Mouse (Mus musculus): ENCODE measurements around the gene Adamts17. TPM values are rescaled to one million over a fixed set of nuclear protein-coding genes. Genes with fewer than 3 reads are reported as not detected.

Adamts17 gene
- polyA plus RNA-seq, 1 experiment from 2014 or later: 3.7 TPM

DNA sequence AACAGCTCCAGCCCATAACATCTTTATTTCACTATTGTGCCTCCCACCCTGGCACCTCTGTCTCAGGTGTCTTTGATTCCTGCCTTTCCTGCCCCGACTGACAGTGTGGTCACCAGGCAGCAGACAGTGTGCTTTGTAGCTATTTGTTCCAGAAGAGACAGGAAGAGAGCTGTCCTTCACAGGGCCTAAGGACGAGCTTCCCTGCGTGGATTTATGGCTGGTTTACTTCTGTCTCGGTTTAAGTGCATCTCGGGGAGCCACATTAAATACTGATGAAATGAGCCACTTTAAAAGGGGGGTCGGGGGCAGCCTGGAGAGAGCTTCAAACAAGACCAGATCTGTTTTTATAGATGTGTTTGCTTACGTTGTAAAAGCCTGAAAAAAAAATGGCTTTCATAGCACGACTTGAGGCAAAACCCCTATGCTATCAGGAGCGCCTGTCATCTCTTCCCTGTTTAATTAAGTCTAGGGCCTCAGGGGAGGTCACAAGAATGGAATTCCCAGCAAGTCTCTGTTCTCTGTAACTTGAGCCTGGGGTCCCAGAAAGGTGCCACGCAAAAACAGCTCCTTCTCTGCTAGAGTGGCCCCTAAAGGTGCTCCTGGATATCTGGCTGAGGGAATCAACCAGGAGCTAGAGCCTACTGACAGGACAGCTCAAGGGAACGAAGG lies 302.9 kb downstream of the Adamts17 start:
- no peak overlapping the region for H3K27ac ChIP-seq (ENCODE audit: poor library complexity, severe bottlenecking)
- no peaks in the 10 kb centered on the region for H3K36me3 ChIP-seq
- H3K9ac ChIP-seq: peak overlapping the region; percentile 9; the same call in 1 of the 2 replicates
- no peaks in the 10 kb centered on the region for H3K9me3 ChIP-seq (replicated peaks)
- 13% methylated on average over 11 of the region's 11 CpGs for WGBS
- ATAC-seq (ENCODE audit: insufficient number of reproducible peaks, low FRiP score): no peak
- H3K27me3 ChIP-seq (replicated peaks): 0 out of 2 replicates have a peak, but pooled peaks cover 8% of the 10 kb centered on the region
- no peak overlapping the region for H3K4me3 ChIP-seq
- H3K4me1 ChIP-seq (replicated peaks): peaks cover 28% of the 10 kb centered on the region
- no peak overlapping the region for H3K4me2 ChIP-seq

DNA sequence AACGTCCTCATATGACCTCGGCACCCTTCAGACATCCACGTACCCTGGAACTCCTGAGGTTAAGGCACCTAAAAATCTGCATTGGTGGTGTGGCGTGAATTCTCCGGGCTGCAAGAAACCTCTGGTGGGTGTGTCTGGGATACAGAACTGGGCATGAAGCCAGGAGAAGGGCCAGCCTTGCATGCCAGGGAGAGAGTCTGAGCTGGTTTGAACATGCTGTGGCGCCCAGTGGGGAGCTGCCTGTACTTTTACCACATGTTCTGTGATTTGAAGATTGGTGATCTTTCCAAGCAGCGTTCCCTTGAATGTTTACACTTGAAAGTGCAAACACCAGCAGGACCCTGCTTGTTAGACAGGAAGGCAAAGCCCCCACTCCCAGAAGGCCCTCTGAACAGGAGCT lies 306.2 kb downstream of the Adamts17 start:
- H3K4me3 ChIP-seq: no peak overlapping the region
- H3K27me3 ChIP-seq (replicated peaks): 0 out of 2 replicates have a peak, but pooled peaks cover 2% of the 10 kb centered on the region
- 58% methylated on average over 7 of the region's 7 CpGs for WGBS
- peaks cover 28% of the 10 kb centered on the region for H3K4me1 ChIP-seq (replicated peaks)
- H3K36me3 ChIP-seq: 0 out of 2 replicates have a peak, but pooled peaks cover under 1% of the 10 kb centered on the region
- no peak overlapping the region for H3K4me2 ChIP-seq
- H3K9me3 ChIP-seq (replicated peaks): no peaks in the 10 kb centered on the region
- H3K27ac ChIP-seq (ENCODE audit: poor library complexity, severe bottlenecking): no peak overlapping the region
- ATAC-seq (ENCODE audit: insufficient number of reproducible peaks, low FRiP score): no peak; the same call in 1 of the 2 replicates
- H3K9ac ChIP-seq: no peak overlapping the region

DNA sequence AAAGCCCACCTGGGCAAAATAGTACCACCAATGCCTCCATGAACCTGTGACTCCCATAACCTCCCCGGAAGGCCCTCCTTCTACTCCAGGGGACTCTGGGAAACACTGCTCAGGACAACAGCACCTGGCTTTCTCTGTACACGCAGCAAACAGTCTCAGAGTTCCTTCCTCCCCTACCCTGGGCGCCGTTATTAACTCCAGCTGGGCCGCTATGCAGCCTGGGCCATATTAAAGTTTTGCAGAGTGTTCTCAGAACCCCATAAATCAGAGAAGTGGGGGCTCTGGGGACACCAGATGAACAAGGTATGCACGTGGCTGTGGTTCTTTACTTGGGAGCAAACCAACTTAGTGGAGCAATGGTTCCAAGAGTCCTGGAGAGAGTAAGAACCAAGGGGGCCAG lies 306.6 kb downstream of the Adamts17 start:
- no peak overlapping the region for H3K9ac ChIP-seq
- 0 out of 2 replicates have a peak, but pooled peaks cover 2% of the 10 kb centered on the region for H3K27me3 ChIP-seq (replicated peaks)
- no peak overlapping the region for H3K27ac ChIP-seq (ENCODE audit: poor library complexity, severe bottlenecking)
- no peaks in the 10 kb centered on the region for H3K9me3 ChIP-seq (replicated peaks)
- 0 out of 2 replicates have a peak, but pooled peaks cover 5% of the 10 kb centered on the region for H3K36me3 ChIP-seq
- H3K4me3 ChIP-seq: no peak overlapping the region
- peaks cover 24% of the 10 kb centered on the region for H3K4me1 ChIP-seq (replicated peaks)
- no peak overlapping the region for H3K4me2 ChIP-seq
- ATAC-seq (ENCODE audit: insufficient number of reproducible peaks, low FRiP score): no peak
- 84% methylated on average over 6 of the region's 6 CpGs for WGBS

DNA sequence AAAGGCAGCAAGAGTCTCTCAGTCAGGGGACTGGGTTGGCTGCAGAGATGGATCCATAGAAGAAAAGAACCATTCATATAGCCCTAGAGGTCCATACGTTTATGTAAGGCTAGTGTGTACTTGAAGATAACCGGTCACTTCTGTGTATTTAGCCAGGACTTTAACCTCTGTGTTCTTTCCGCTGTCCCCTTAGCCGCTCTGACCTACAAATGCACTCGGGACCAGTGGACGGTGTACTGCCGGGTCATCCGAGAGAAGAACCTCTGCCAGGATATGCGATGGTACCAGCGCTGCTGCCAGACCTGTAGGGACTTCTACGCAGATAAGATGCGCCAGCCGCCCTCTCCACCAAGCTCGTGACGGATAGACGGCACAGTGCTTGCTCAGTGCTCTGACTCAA lies 310.2 kb downstream of the Adamts17 start:
- H3K4me3 ChIP-seq: no peak overlapping the region
- WGBS: 86% methylated on average over 16 of the region's 16 CpGs
- peaks cover 8% of the 10 kb centered on the region for H3K4me1 ChIP-seq (replicated peaks)
- H3K9ac ChIP-seq: no peak overlapping the region
- H3K9me3 ChIP-seq (replicated peaks): 0 out of 2 replicates have a peak, but pooled peaks cover 3% of the 10 kb centered on the region
- H3K27me3 ChIP-seq (replicated peaks): no peaks in the 10 kb centered on the region
- H3K4me2 ChIP-seq: no peak overlapping the region
- H3K27ac ChIP-seq (ENCODE audit: poor library complexity, severe bottlenecking): no peak overlapping the region
- ATAC-seq (ENCODE audit: insufficient number of reproducible peaks, low FRiP score): no peak
- H3K36me3 ChIP-seq: 0 out of 2 replicates have a peak, but pooled peaks cover 7% of the 10 kb centered on the region

DNA sequence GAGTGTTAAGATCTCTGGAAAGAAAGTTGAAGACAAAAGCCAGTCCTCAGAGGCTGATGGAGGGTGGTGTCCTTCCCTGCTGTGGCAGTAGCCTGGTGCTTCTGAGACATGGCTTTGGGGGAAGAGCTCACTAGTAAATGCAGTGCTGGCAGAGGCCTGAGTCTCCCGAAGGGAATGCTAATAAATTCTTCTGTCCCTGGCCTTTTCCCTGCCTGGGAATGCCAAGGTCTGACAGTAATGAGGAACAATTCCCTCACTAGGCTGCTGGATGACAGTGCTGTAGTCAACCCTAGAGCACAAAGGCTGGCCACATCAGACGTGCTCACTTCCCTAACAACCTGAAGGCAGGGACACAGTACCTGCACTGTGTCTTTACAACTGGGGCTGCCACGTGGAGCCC lies 313.1 kb downstream of the Adamts17 start:
- 60% methylated on average over 3 of the region's 3 CpGs for WGBS
- Histone ChIP-seq H3K4me2 (no peak overlapping the region), H3K36me3 (0 out of 2 replicates have a peak, but pooled peaks cover 7% of the 10 kb centered on the region), H3K9ac (no peak overlapping the region), H3K27ac (ENCODE audit: poor library complexity, severe bottlenecking) (no peak overlapping the region), H3K4me3 (no peak overlapping the region), H3K27me3 (replicated peaks) (no peaks in the 10 kb centered on the region), H3K9me3 (replicated peaks) (0 out of 2 replicates have a peak, but pooled peaks cover 3% of the 10 kb centered on the region), H3K4me1 (replicated peaks) (no peaks in the 10 kb centered on the region)
- no peak for ATAC-seq (ENCODE audit: insufficient number of reproducible peaks, low FRiP score)

DNA sequence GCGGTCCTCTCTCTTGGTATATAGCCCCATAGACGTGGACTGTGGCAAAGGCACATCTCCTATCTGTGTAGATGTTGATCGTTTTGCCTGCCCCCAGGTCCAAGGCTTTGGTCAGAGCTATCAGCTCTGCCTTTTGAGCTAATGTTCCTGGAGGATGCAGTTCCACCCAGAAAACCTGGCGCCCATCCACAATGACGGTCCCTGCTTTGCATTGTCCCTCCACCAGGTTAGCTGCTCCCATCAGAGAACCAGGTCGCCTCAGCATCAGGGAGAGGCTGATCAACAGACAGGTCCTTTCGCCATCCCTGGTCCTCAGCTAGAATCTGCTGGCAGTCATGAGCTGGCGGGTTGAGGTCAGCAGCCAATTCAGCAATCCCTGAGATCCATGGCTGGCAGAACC lies 322.6 kb downstream of the Adamts17 start:
- Histone ChIP-seq H3K4me3 (no peak overlapping the region), H3K9ac (no peak overlapping the region), H3K4me2 (no peak overlapping the region), H3K27me3 (replicated peaks) (no peaks in the 10 kb centered on the region), H3K4me1 (replicated peaks) (no peaks in the 10 kb centered on the region), H3K27ac (ENCODE audit: poor library complexity, severe bottlenecking) (no peak overlapping the region), H3K9me3 (replicated peaks) (no peaks in the 10 kb centered on the region), H3K36me3 (no peaks in the 10 kb centered on the region)
- whole genome bisulfite sequencing: 85% methylated on average over 8 of the region's 8 CpGs
- no peak for ATAC-seq (ENCODE audit: insufficient number of reproducible peaks, low FRiP score)

DNA sequence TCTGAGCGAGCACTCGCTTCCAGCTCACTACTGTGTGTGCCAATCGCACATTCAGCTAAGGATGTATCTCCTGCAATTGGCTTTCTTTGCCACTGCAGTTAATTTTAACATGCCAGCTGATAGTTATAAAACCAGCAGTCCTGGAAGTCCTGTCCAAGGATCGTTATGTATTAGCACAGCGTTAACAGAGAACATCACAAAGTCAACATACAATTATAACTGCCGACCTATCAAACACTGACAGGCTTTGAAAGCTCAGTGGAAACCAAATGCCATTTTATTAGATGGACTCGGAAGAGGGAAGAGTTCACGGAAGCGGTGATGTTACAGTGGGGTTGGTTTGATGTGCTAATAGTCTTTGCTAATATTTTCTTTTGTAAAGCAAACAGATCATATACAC lies 328.8 kb downstream of the Adamts17 start:
- Histone ChIP-seq H3K36me3 (no peaks in the 10 kb centered on the region), H3K27me3 (replicated peaks) (no peaks in the 10 kb centered on the region), H3K4me1 (replicated peaks) (no peaks in the 10 kb centered on the region), H3K4me2 (no peak overlapping the region), H3K4me3 (no peak overlapping the region), H3K9ac (no peak overlapping the region), H3K9me3 (replicated peaks) (no peaks in the 10 kb centered on the region), H3K27ac (ENCODE audit: poor library complexity, severe bottlenecking) (no peak overlapping the region)
- WGBS: 89% methylated on average over 9 of the region's 9 CpGs
- ATAC-seq (ENCODE audit: insufficient number of reproducible peaks, low FRiP score): no peak

DNA sequence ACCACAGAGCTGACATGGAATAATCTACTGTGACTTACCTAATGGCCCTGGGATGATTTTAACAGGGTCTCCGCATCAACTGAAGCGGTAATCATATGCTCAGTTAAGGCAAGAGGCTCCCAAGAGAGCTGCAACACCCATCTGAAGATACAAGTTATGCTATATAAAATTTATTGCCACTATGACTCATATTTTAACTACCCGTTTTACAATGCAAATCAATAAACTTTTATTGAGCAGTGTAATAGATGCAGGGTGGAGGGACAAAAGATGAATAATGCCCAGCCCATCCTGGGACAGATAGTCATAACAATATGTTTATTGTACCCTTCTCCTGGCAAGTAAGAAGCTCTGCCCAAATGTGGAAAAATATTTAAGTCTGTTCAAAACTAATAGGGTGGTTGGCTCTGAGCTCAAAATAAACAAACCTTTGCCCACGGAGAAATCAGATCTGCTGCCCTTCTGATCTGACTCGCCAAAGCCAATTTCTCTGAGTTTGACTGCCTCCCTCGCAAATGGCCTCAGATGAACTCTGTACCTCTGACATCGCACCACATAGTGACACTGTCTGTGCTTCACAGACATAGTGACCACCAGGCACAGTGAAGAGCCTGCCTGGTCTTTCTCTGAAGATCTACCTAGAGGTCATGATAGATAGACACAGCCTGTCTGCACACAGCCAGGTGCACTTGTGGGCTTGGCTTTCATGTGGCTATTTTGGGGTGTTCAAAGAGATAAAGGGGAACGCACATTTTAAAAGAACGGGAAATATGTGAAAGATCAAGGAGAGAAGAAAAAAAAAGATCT lies 329.4 kb downstream of the Adamts17 start:
- no peak for ATAC-seq (ENCODE audit: insufficient number of reproducible peaks, low FRiP score)
- no peak overlapping the region for H3K9ac ChIP-seq
- H3K36me3 ChIP-seq: no peaks in the 10 kb centered on the region
- 65% methylated on average over 9 of the region's 9 CpGs for WGBS
- H3K9me3 ChIP-seq (replicated peaks): no peaks in the 10 kb centered on the region
- no peak overlapping the region for H3K4me3 ChIP-seq
- no peak overlapping the region for H3K27ac ChIP-seq (ENCODE audit: poor library complexity, severe bottlenecking)
- no peaks in the 10 kb centered on the region for H3K27me3 ChIP-seq (replicated peaks)
- no peaks in the 10 kb centered on the region for H3K4me1 ChIP-seq (replicated peaks)
- H3K4me2 ChIP-seq: no peak overlapping the region

DNA sequence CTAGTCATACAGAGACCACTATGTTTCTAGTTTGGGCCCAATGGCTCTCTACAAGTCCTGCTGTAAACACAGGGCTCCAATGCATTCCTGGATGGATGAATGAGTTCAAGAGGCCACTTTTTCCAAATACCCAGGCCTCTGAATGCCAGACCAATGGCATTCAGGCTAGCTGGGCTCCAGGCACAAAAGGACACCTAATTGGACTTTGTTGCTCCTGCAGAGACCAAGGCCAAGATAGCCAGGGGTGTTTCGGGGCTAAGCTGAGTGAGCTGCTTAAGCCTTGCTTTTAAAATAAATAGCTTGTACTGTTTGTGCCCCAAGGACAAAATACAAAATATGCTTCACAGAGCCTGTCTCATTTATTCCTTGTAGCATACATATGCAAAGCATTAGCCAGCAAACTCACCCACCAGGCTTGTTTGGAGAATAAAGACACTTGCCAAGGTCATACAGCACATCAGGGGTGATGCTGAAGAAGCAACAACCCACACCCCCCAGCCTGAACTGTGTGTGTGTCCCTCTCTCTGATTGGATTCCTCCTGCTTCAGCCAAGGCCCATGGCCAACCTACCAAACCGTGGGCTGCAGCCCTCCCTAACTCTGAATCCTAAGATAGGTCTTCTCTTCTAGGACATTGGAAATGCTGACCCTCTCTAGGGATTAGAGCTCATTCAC lies 334.1 kb downstream of the Adamts17 start:
- H3K4me3 ChIP-seq: no peak overlapping the region
- no peak overlapping the region for H3K9ac ChIP-seq
- 86% methylated on average over 2 of the region's 2 CpGs for WGBS
- H3K27me3 ChIP-seq (replicated peaks): no peaks in the 10 kb centered on the region
- no peak for ATAC-seq (ENCODE audit: insufficient number of reproducible peaks, low FRiP score)
- H3K27ac ChIP-seq (ENCODE audit: poor library complexity, severe bottlenecking): no peak overlapping the region
- no peaks in the 10 kb centered on the region for H3K9me3 ChIP-seq (replicated peaks)
- no peaks in the 10 kb centered on the region for H3K4me1 ChIP-seq (replicated peaks)
- no peak overlapping the region for H3K4me2 ChIP-seq
- no peaks in the 10 kb centered on the region for H3K36me3 ChIP-seq

DNA sequence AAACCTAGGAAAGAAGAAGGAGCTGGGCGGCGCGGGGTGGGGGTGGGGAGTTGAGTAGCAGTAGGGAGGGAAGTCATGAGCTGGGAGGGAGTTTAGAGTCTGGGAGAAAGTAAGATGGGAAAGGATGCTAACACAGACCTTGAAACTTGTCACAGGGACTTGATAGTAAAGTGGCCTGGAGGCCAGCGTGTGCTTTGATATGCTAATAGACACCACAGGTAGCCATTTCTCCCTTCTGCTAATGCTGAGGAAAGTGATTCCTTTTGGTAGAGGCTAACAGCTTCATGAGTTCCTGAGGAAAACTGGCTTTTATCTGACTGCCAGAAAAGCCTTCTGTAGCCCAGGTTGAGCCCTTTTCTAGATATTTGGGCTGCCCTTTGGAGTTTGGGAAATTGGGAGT lies 344.3 kb downstream of the Adamts17 start:
- H3K9me3 ChIP-seq (replicated peaks): no peaks in the 10 kb centered on the region
- no peaks in the 10 kb centered on the region for H3K27me3 ChIP-seq (replicated peaks)
- H3K9ac ChIP-seq: no peak overlapping the region
- no peak overlapping the region for H3K4me2 ChIP-seq
- ATAC-seq (ENCODE audit: insufficient number of reproducible peaks, low FRiP score): no peak
- no peak overlapping the region for H3K27ac ChIP-seq (ENCODE audit: poor library complexity, severe bottlenecking)
- H3K36me3 ChIP-seq: no peaks in the 10 kb centered on the region
- peaks cover 7% of the 10 kb centered on the region for H3K4me1 ChIP-seq (replicated peaks)
- no peak overlapping the region for H3K4me3 ChIP-seq
- WGBS: 17% methylated on average over 4 of the region's 4 CpGs

DNA sequence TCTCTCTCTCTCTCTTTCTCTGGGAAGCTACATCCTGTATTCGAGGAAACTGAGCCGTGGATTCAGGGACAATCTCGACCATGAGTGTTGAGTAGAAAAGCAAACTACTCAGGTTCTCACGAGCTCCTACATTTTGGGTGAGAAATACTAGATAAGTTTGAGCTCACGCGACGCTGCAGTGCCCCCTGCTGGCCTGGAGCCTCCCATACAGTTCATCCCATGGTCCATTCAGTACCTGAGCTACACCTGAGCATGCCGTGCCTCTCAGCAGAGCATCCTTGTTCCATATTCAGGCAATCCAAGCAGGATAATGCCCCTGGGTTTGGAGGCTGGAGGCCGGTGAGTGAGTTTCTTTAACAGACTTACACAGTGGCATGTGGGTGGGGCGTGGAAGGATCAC lies 359.9 kb downstream of the Adamts17 start:
- no peak overlapping the region for H3K9ac ChIP-seq
- no peaks in the 10 kb centered on the region for H3K36me3 ChIP-seq
- H3K27ac ChIP-seq (ENCODE audit: poor library complexity, severe bottlenecking): no peak overlapping the region
- H3K4me3 ChIP-seq: no peak overlapping the region
- H3K4me1 ChIP-seq (replicated peaks): no peaks in the 10 kb centered on the region
- no peak overlapping the region for H3K4me2 ChIP-seq
- WGBS: 14% methylated on average over 10 of the region's 10 CpGs
- no peaks in the 10 kb centered on the region for H3K9me3 ChIP-seq (replicated peaks)
- no peaks in the 10 kb centered on the region for H3K27me3 ChIP-seq (replicated peaks)
- peak; percentile 48; the same call in 1 of the 2 replicates for ATAC-seq (ENCODE audit: insufficient number of reproducible peaks, low FRiP score)
